Mouse (Mus musculus): ENCODE results near the gene Ube4a.

GRCm38 (mm10) chr9:44979806-44980205 is 14.4 kb upstream of the Ube4a start:
- TF ChIP-seq POLR2AphosphoS2 (IDR thresholded peaks at IDR 0.05; ENCODE audit: insufficient read length, low read depth) (no peak), REST (IDR thresholded peaks at IDR 0.05; ENCODE audit: insufficient read depth, insufficient read length) (no peak), POLR2A (IDR thresholded peaks at IDR 0.05; ENCODE audit: insufficient read length, low read depth) (no peak)

Measured in myocyte (in vitro differentiated cells).